Mouse (Mus musculus) CD4-positive, CD25-positive, alpha-beta regulatory T cell (primary cell): ENCODE data around the gene Ccdc107. TPM values are rescaled to one million over a fixed set of nuclear protein-coding genes. Genes with fewer than 3 reads are reported as not detected.

Experiments
- polyA plus RNA-seq: library from polyadenylated mRNA; unstranded; fragments of 100-300 nt; shearing (Covaris generic); gene quantifications from one replicate; pipeline ENCODE4 v1.2.1, GENCODE M21; 2017

Gene Ccdc107
- 90.4 TPM for polyA plus RNA-seq

DNA sequence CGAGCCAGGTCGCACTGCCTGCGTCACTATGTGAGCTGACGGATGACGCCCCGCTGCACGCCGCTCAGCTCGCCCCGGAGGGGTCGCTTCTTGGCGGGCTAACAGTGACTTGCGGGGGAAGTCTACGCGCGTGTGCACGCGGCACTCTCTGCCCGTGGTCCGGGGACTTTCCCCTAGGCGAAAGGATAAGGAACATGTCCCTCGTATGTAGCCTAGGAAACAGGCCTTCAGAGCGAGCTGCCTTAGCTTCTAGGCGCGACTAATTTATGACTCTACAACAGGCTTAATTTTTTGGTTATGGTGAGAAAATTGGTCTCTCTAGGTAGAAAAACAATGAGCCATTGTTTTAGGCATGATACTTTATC is at the start of gene Ccdc107:
TSS of gene Ccdc107 (plus strand) at position 80 of the 365 bp plus-strand sequence.

GRCm38 (mm10) chr4:43454041-43454836 is 38.5 kb upstream of the Ccdc107 start, which contains the start of gene Cd72:
Cd72 (minus strand) TSS chr4:43454628.

GRCm38 (mm10) chr4:43483535-43484091 is 9.1 kb upstream of the Ccdc107 start, which contains the start of gene Sit1:
Sit1 (minus strand) TSS chr4:43483734.

DNA sequence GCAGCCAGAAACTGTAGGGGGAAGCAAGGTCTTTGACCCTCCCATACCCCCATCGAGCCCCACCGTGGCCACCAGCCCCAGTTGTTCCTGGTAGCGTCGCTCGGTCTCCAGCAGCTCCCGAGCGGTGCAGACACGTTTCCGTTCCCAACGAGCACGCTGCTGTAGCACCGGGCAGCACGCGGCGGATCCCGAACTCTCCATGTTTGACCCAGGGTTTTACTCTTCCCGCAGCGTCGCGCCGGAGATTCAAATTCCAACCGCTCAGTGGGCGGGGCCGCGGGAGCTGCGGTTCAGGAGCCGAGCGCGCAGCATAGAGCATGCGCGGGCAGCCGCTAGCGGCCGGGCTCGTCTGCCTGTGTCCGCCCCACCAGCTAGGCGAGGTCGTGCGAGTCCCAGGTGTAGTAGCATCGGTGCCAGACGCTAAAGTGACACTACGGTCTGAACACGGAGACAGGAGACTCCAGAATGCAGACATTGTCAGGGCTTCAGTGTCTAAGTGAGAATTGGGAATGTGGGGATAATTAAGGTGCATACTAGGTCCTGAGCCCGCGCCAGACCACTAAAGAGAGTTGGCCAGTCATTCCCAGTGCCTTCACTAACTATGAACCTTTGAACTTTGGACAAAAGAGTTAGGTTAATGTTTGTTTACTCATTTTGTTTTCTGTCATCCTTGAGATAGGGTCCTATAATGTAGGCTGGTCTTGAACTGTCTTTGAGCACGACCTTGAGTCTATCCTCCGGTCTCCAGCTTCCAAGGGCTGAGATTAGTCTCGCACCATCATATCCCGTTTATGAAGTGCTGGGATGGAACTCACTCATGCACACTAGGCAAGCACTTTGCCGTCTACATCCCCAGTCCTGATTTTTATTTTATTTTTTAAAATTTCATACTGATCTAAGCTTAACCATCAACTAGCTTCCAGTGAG is 7.0 kb downstream of the Ccdc107 start, which contains the start of gene Arhgef39:
TSS of gene Arhgef39 (minus strand) at position 289 of the 927 bp plus-strand sequence.

DNA sequence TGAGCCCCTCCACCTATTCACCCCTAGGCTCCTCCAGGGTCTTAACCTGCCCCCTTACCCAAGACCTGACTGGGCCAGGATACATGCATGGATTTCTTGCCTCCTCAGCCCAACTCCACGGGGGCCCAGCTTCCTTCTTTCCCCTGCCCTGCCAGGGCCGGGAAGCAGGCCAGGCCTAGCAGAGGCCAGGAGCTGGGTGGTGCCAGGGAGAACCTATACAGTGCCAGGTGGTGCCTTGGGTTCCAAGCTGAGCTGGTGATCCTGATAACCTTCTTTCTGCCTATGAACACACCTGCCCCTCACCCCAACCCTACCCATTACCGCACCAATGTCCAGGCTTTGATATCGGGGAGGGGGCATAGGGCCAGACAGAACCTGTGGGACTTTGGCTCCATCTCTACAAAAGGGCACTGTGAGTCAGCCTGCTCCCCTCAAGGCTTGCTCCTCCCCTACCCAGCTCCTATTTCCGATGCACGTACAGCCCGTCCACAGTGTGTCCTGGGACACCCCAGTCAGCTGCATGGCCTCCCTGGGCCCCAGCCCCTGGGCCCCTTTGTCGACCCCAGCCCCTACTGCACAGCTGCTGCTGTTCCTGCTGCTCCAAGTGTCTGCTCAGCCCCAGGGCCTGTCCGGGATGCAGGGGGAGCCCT is 14.0 kb downstream of the Ccdc107 start, which contains the start of gene Car9:
TSS of gene Car9 (plus strand) at position 431 of the 650 bp plus-strand sequence.

Other genes with a start within 250 kb of the Ccdc107 start
- gene Atp8b5, start 225.7 kb upstream of the Ccdc107 start, polyA plus RNA-seq: not detected
- gene Rusc2, start 110.9 kb upstream of the Ccdc107 start, polyA plus RNA-seq: 0.08 TPM
- not detected for gene Fam166b, start 63.8 kb upstream of the Ccdc107 start, polyA plus RNA-seq
- gene Tesk1, start 51.0 kb upstream of the Ccdc107 start, polyA plus RNA-seq: 68.3 TPM
- 60.0 TPM for gene Cd72, start 38.3 kb upstream of the Ccdc107 start, polyA plus RNA-seq
- 155 TPM for gene Sit1, start 9.2 kb upstream of the Ccdc107 start, polyA plus RNA-seq
- 5.7 TPM for gene Arhgef39, start 6.8 kb downstream of the Ccdc107 start, polyA plus RNA-seq
- 1.1 TPM for gene Car9, start 14.1 kb downstream of the Ccdc107 start, polyA plus RNA-seq
- not detected for gene Tpm2, start 30.9 kb downstream of the Ccdc107 start, polyA plus RNA-seq
- 82.0 TPM for gene Creb3, start 69.4 kb downstream of the Ccdc107 start, polyA plus RNA-seq
- 266 TPM for gene Tln1, start 69.8 kb downstream of the Ccdc107 start, polyA plus RNA-seq
- 18.0 TPM for gene Rgp1, start 85.8 kb downstream of the Ccdc107 start, polyA plus RNA-seq
- 51.7 TPM for gene Gba2, start 86.0 kb downstream of the Ccdc107 start, polyA plus RNA-seq
- 4.2 TPM for gene Msmp, start 91.6 kb downstream of the Ccdc107 start, polyA plus RNA-seq
- gene Npr2, start 139.0 kb downstream of the Ccdc107 start, polyA plus RNA-seq: not detected
- gene Spag8, start 160.7 kb downstream of the Ccdc107 start, polyA plus RNA-seq: 0.39 TPM
- gene Hint2, start 163.6 kb downstream of the Ccdc107 start, polyA plus RNA-seq: 73.0 TPM
- 2.1 TPM for gene Tmem8b, start 176.1 kb downstream of the Ccdc107 start, polyA plus RNA-seq
- gene Fam221b, start 176.2 kb downstream of the Ccdc107 start, polyA plus RNA-seq: 1.2 TPM
- not detected for gene Olfr70, start 207.9 kb downstream of the Ccdc107 start, polyA plus RNA-seq
- not detected for gene Olfr71, start 217.4 kb downstream of the Ccdc107 start, polyA plus RNA-seq
- not detected for gene Hrct1, start 234.3 kb downstream of the Ccdc107 start, polyA plus RNA-seq
- gene Spaar, start 237.1 kb downstream of the Ccdc107 start, polyA plus RNA-seq: 0.11 TPM